Mouse (Mus musculus) liver, embryonic 14.5 days (tissue): Measurements from ENCODE around the gene 4931409K22Rik.

ENCODE experiments used
- CTCF ChIP-seq: IDR thresholded peaks from 2 replicates; pipeline ENCODE4 v1.5.1; 2016; ENCODE audit warnings: antibody characterized with exemption, low read depth, control low read depth
- EP300 ChIP-seq: IDR thresholded peaks from 2 replicates; pipeline ENCODE4 v1.6.1; 2016; ENCODE audit warnings: antibody characterized with exemption, low read depth

GRCm38 (mm10) chr5:24586547-24587199, 30.1 kb upstream of the 4931409K22Rik start, which contains the start of gene Chpf2:
- TF ChIP-seq CTCF (0 out of 2 replicates have a peak, but pooled peaks have one; percentile 5), EP300 (no peak)
